Mouse (Mus musculus) c-Kit-positive CD71-negative TER-119-negative erythroid progenitor cells, embryonic 14.5 days (primary cell): ENCODE data around the gene Apoc4.
A peak's percentile ranks its signal among the peaks of the same experiment; 100 is the strongest.

ENCODE experiments used
- DNase-seq: peaks from one replicate; pipeline ENCODE4 v3.0.0-alpha.2; 2013; ENCODE audit warnings: low read depth

Gene Apoc4

GRCm38 (mm10) chr7:19628536-19629360 lies 52.5 kb downstream of the Apoc4 start:
- DNase-seq, result peak; percentile 98

GRCm38 (mm10) chr7:19628192-19628535 lies 53.1 kb downstream of the Apoc4 start:
- no peak for DNase-seq
